Mouse (Mus musculus) bone marrow macrophage, adult 2 months (primary cell): ENCODE results near the gene Camk2d.

Source experiments
- CTCF ChIP-seq: IDR thresholded peaks from 2 replicates; pipeline ENCODE4 v1.5.1; 2012; ENCODE audit warnings: low read depth, mild to moderate bottlenecking, low read length, moderate library complexity
- POLR2A ChIP-seq: IDR thresholded peaks from 2 replicates; pipeline ENCODE4 v1.6.1; 2012; ENCODE audit warnings: mild to moderate bottlenecking, low read depth, low read length, borderline replicate concordance

DNA sequence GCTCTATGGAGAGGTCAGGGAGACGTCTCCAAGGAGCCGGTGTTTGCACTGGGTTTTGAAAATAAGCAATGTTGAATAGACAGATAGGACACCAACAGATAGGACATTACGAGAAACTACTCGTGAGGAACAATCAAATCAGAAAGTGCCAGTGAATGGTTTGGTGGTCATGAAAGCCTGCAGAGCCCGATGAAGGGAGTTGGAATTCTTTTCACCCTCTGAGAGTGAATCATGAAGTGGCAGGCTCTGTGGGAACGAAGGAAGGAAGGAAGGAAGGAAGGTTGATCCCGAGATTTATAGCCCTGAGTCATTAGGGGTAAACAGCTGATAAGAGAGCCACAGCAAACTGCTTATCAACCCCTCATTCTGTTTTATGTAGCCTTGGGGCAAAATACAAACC is 15.5 kb downstream of the Camk2d start:
- TF ChIP-seq CTCF (no peak), POLR2A (no peak)
